Mouse (Mus musculus) MEL (cell line): ENCODE measurements around the gene Gm20388. TPM values are rescaled to one million over a fixed set of nuclear protein-coding genes. Genes with fewer than 3 reads are reported as not detected.
A peak's percentile ranks its signal among the peaks of the same experiment; 100 is the strongest.

Experiments
- DNase-seq: peaks from one replicate; pipeline ENCODE4 v3.0.0; 2011; ENCODE audit warnings: low read depth, low spot score
- H3K27ac ChIP-seq: 2 replicates; pipeline ENCODE4 v1.5.1; 2012; ENCODE audit warnings: low read depth, mild to moderate bottlenecking, control low read depth, low read length, moderate library complexity; ENCODE audit not compliant: control insufficient read depth
- H3K27me3 ChIP-seq, 2 experiments: fragments of 150-350 bp in 1 of 2; sonication (generic) in 1 of 2; 2 replicates each; pipeline ENCODE4 v1.6.1; 2012; ENCODE audit warnings: low read length in 2 of 2, mild to moderate bottlenecking in 2 of 2, improper control_type of control experiment in 1 of 2, moderate library complexity in 1 of 2; ENCODE audit not compliant: insufficient read depth in 2 of 2, control insufficient read depth in 1 of 2
- H3K36me3 ChIP-seq, 2 experiments: 2 replicates each; pipeline ENCODE4 v1.6.1; 2012 to 2014; ENCODE audit warnings: low read length in 2 of 2, improper control_type of control experiment in 1 of 2, inconsistent platforms in 1 of 2, mild to moderate bottlenecking in 1 of 2; ENCODE audit not compliant: insufficient read depth in 2 of 2, control insufficient read depth in 1 of 2
- H3K4me1 ChIP-seq, 2 experiments: fragments of 150-350 bp in 1 of 2; sonication (generic) in 1 of 2; 2 replicates each; pipeline ENCODE4 v1.6.1; 2012; ENCODE audit warnings: low read length in 2 of 2, improper control_type of control experiment in 1 of 2, mild to moderate bottlenecking in 1 of 2; ENCODE audit not compliant: insufficient read depth in 2 of 2, control insufficient read depth in 1 of 2
- H3K4me3 ChIP-seq, 2 experiments: fragments of 150-350 bp in 1 of 2; sonication (generic) in 1 of 2; 2 replicates each; pipeline ENCODE4 v1.5.1; 2012; ENCODE audit warnings: low read depth in 2 of 2, low read length in 2 of 2, mild to moderate bottlenecking in 2 of 2, moderate library complexity in 2 of 2, control low read depth in 1 of 2, improper control_type of control experiment in 1 of 2; ENCODE audit not compliant: control insufficient read depth in 1 of 2, insufficient read depth in 1 of 2
- H3K79me2 ChIP-seq: 2 replicates; pipeline ENCODE4 v1.6.1; 2012; ENCODE audit warnings: mild to moderate bottlenecking, low read length, moderate library complexity; ENCODE audit not compliant: control insufficient read depth, poor library complexity, insufficient read depth
- H3K9ac ChIP-seq: 2 replicates; pipeline ENCODE4 v1.6.1; 2012; ENCODE audit warnings: low read depth, mild to moderate bottlenecking, control low read depth, low read length, moderate library complexity; ENCODE audit not compliant: control insufficient read depth, poor library complexity, severe bottlenecking
- H3K9me3 ChIP-seq: fragments of 150-350 bp; sonication (generic); replicated peaks from 2 replicates; pipeline ENCODE4 v1.6.1; 2012; ENCODE audit warnings: mild to moderate bottlenecking, low read length, improper control_type of control experiment, moderate library complexity; ENCODE audit not compliant: insufficient read depth
- BHLHE40 ChIP-seq: IDR thresholded peaks from 2 replicates; pipeline ENCODE4 v1.6.1; 2012; ENCODE audit warnings: low read depth, mild to moderate bottlenecking, inconsistent platforms, low read length, improper control_type of control experiment, borderline replicate concordance
- CHD1 ChIP-seq: IDR thresholded peaks from 2 replicates; pipeline ENCODE4 v1.6.1; 2012; ENCODE audit warnings: low read depth, mild to moderate bottlenecking, inconsistent platforms, low read length, improper control_type of control experiment
- CHD2 ChIP-seq: IDR thresholded peaks from 2 replicates; pipeline ENCODE4 v1.6.1; 2011; ENCODE audit warnings: low read length, improper control_type of control experiment
- CTCF ChIP-seq, 3 experiments: IDR thresholded peaks in 2 of 3; conservative IDR thresholded peaks in 1 of 3; 2 replicates each; pipeline ENCODE4 v1.5.1; 2011 to 2012; ENCODE audit warnings: low read length in 3 of 3, low read depth in 2 of 3, mild to moderate bottlenecking in 2 of 3, improper control_type of control experiment in 1 of 3, inconsistent platforms in 1 of 3, mixed read lengths in 1 of 3, moderate library complexity in 1 of 3; ENCODE audit not compliant: control insufficient read depth in 1 of 3, insufficient read depth in 1 of 3, poor library complexity in 1 of 3, severe bottlenecking in 1 of 3
- E2F4 ChIP-seq: IDR thresholded peaks from 2 replicates; pipeline ENCODE4 v1.6.1; 2011; ENCODE audit warnings: low read depth, low read length, improper control_type of control experiment, borderline replicate concordance
- ELF1 ChIP-seq: IDR thresholded peaks from 2 replicates; pipeline ENCODE4 v1.6.1; 2014; ENCODE audit warnings: low read depth, mild to moderate bottlenecking, inconsistent platforms, low read length, improper control_type of control experiment, moderate library complexity
- EP300 ChIP-seq, 2 experiments: IDR thresholded peaks; 2 replicates each; pipeline ENCODE4 v1.6.1; 2011; ENCODE audit warnings: improper control_type of control experiment in 2 of 2, low read length in 2 of 2, low read depth in 1 of 2, mild to moderate bottlenecking in 1 of 2
- ETS1 ChIP-seq: IDR thresholded peaks from 2 replicates; pipeline ENCODE4 v1.6.1; 2012; ENCODE audit warnings: low read depth, mild to moderate bottlenecking, inconsistent platforms, low read length, improper control_type of control experiment, moderate library complexity
- GATA1 ChIP-seq: IDR thresholded peaks from 2 replicates; pipeline ENCODE4 v1.6.1; 2011; ENCODE audit warnings: low read depth, low read length, improper control_type of control experiment
- JUND ChIP-seq: IDR thresholded peaks from 2 replicates; pipeline ENCODE4 v1.6.1; 2011; ENCODE audit warnings: low read depth, mild to moderate bottlenecking, improper control_type of control experiment, low read length
- KAT2A ChIP-seq: conservative IDR thresholded peaks from 2 replicates; pipeline ENCODE4 v1.6.1; 2012; ENCODE audit warnings: low read depth, low read length, improper control_type of control experiment, inconsistent platforms
- MAFK ChIP-seq: IDR thresholded peaks from 2 replicates; pipeline ENCODE4 v1.6.1; 2011; ENCODE audit warnings: low read depth, mild to moderate bottlenecking, low read length, improper control_type of control experiment, borderline replicate concordance
- MAX ChIP-seq: IDR thresholded peaks from 2 replicates; pipeline ENCODE4 v1.6.1; 2011; ENCODE audit warnings: low read length, improper control_type of control experiment
- MEF2A ChIP-seq: IDR thresholded peaks from 2 replicates; pipeline ENCODE4 v1.6.1; 2014; ENCODE audit warnings: low read depth, mild to moderate bottlenecking, inconsistent platforms, low read length, improper control_type of control experiment; ENCODE audit not compliant: poor library complexity, insufficient replicate concordance, severe bottlenecking; ENCODE audit errors: extremely low read depth
- MXI1 ChIP-seq: IDR thresholded peaks from 2 replicates; pipeline ENCODE4 v1.6.1; 2011; ENCODE audit warnings: mild to moderate bottlenecking, low read depth, low read length, improper control_type of control experiment
- MYB ChIP-seq: IDR thresholded peaks from 2 replicates; pipeline ENCODE4 v1.6.1; 2011; ENCODE audit warnings: mild to moderate bottlenecking, low read depth, low read length, improper control_type of control experiment
- MYC ChIP-seq: IDR thresholded peaks from 2 replicates; pipeline ENCODE4 v1.6.1; 2011; ENCODE audit warnings: low read depth, mild to moderate bottlenecking, low read length, improper control_type of control experiment, moderate library complexity
- NELFE ChIP-seq: IDR thresholded peaks from 2 replicates; pipeline ENCODE4 v1.6.1; 2011; ENCODE audit warnings: low read depth, low read length, improper control_type of control experiment
- NRF1 ChIP-seq: IDR thresholded peaks from 2 replicates; pipeline ENCODE4 v1.6.1; 2014; ENCODE audit warnings: low read depth, mild to moderate bottlenecking, inconsistent platforms, low read length, improper control_type of control experiment, moderate library complexity; ENCODE audit not compliant: poor library complexity, insufficient read depth, severe bottlenecking
- POLR2A ChIP-seq, 2 experiments: IDR thresholded peaks; 2 replicates each; pipeline ENCODE4 v1.6.1; 2011 to 2012; ENCODE audit warnings: low read length in 2 of 2, mild to moderate bottlenecking in 2 of 2, control low read depth in 1 of 2, improper control_type of control experiment in 1 of 2, low read depth in 1 of 2, moderate library complexity in 1 of 2; ENCODE audit not compliant: control insufficient read depth in 1 of 2, insufficient read depth in 1 of 2, poor library complexity in 1 of 2
- POLR2AphosphoS2 ChIP-seq: IDR thresholded peaks from 2 replicates; pipeline ENCODE4 v1.6.1; 2011; ENCODE audit warnings: low read length, improper control_type of control experiment
- RAD21 ChIP-seq: IDR thresholded peaks from 2 replicates; pipeline ENCODE4 v1.6.1; 2011; ENCODE audit warnings: mild to moderate bottlenecking, low read depth, low read length, improper control_type of control experiment
- TBP ChIP-seq: IDR thresholded peaks from 2 replicates; pipeline ENCODE4 v1.8.0; 2011; ENCODE audit warnings: low read depth, low read length, improper control_type of control experiment
- TCF12 ChIP-seq: IDR thresholded peaks from 2 replicates; pipeline ENCODE4 v1.6.1; 2014; ENCODE audit warnings: low read depth, mild to moderate bottlenecking, inconsistent platforms, low read length, improper control_type of control experiment, moderate library complexity
- UBTF ChIP-seq: IDR thresholded peaks from 2 replicates; pipeline ENCODE4 v1.6.1; 2012; ENCODE audit warnings: low read depth, mild to moderate bottlenecking, inconsistent platforms, low read length, improper control_type of control experiment, moderate library complexity, borderline replicate concordance; ENCODE audit not compliant: insufficient read depth
- USF1 ChIP-seq: IDR thresholded peaks from 2 replicates; pipeline ENCODE4 v1.6.1; 2014; ENCODE audit warnings: low read depth, mild to moderate bottlenecking, inconsistent platforms, low read length, improper control_type of control experiment, moderate library complexity
- ZC3H11A ChIP-seq: IDR thresholded peaks from 2 replicates; pipeline ENCODE4 v1.6.1; 2012; ENCODE audit warnings: low read depth, mild to moderate bottlenecking, inconsistent platforms, low read length, improper control_type of control experiment
- ZKSCAN1 ChIP-seq: IDR thresholded peaks from 2 replicates; pipeline ENCODE4 v1.6.1; 2012; ENCODE audit warnings: low read depth, mild to moderate bottlenecking, inconsistent platforms, low read length, improper control_type of control experiment, moderate library complexity
- ZNF384 ChIP-seq: IDR thresholded peaks from 2 replicates; pipeline ENCODE4 v1.6.1; 2012; ENCODE audit warnings: low read depth, mild to moderate bottlenecking, inconsistent platforms, low read length, improper control_type of control experiment
- polyA plus RNA-seq, 2 experiments: library from polyadenylated mRNA; stranded (reverse) in 1 of 2; unstranded in 1 of 2; fragments of >175 nt in 1 of 2; fragments of >200 nt in 1 of 2; gene quantifications; 2 replicates each; pipeline versions ENCODE4 v1.2.1 to v1.2.4; 2012; ENCODE audit warnings: low replicate concordance in 2 of 2, low read depth in 1 of 2; ENCODE audit not compliant: insufficient read length in 2 of 2, insufficient read depth in 1 of 2, missing spikeins in 1 of 2
- total RNA-seq: library from RNA; depleted of rRNA; stranded (reverse); fragments of 300-350 nt; gene quantifications from 2 replicates; pipeline ENCODE4 v1.2.3, GENCODE M21; 2012

Gm20388 gene
- total and polyA plus RNA-seq, 3 experiments: 11.1 to 17.8 TPM; not detected in 1

- H3K27me3 ChIP-seq: no peaks in the 10 kb centered on the region
- peaks cover 9 to 18% of the 10 kb centered on the region in 2 experiments for H3K4me1 ChIP-seq
- peak overlapping the region; percentile 59 for H3K27ac ChIP-seq
- peaks cover 0 to 27% of the 10 kb centered on the region in 2 experiments; a peak in 2 of 4 replicates for H3K36me3 ChIP-seq
- H3K9me3 ChIP-seq: no peaks in the 10 kb centered on the region
- no peak for DNase-seq
- peak overlapping the region; percentile 76 for H3K9ac ChIP-seq
- H3K79me2 ChIP-seq: peaks cover 41% of the 10 kb centered on the region
- TF ChIP-seq TBP: no peak
- TF ChIP-seq MAFK: no peak
- no peak for TF ChIP-seq ETS1
- no peak for TF ChIP-seq ELF1
- TF ChIP-seq POLR2AphosphoS2: no peak
- H3K4me3 ChIP-seq: peak overlapping the region; percentile 76 to 81
These were observed 3894.6 kb downstream of the Gm20388 start for GRCm38 (mm10) chr8:123805209-123805717.

GRCm38 (mm10) chr8:123805718-123806373 is 3895.2 kb downstream of the Gm20388 start, which contains the start of gene Rab4a:
Gene Rab4a, plus strand, starts transcription at chr8:123805985.
- Histone ChIP-seq H3K79me2 (peaks cover 45% of the 10 kb centered on the region), H3K9ac (peak within 1 kb of the TSS; percentile 95), H3K4me1 (peaks cover 9 to 18% of the 10 kb centered on the region in 2 experiments), H3K9me3 (no peaks in the 10 kb centered on the region), H3K4me3 (peak within 1 kb of the TSS; percentile 76 to 85), H3K36me3 (peaks cover 0 to 27% of the 10 kb centered on the region in 2 experiments; a peak in 3 of 4 replicates), H3K27me3 (no peaks in the 10 kb centered on the region), H3K27ac (peak within 1 kb of the TSS; percentile 76)
- peak; percentile 94 for DNase-seq
- no peak for TF ChIP-seq USF1
- peak; percentile 87 for TF ChIP-seq NRF1
- TF ChIP-seq GATA1: no peak
- peak; percentile 51; the same call in 1 of the 2 replicates for TF ChIP-seq ETS1
- peak; percentile 78 to 89 for TF ChIP-seq POLR2A (IDR thresholded peaks at IDR 0.05; ENCODE audit: control insufficient read depth in 1 of 2, insufficient read depth in 1 of 2, low read depth in 1 of 2, low read length in 2 of 2, poor library complexity in 1 of 2)
- TF ChIP-seq ZC3H11A: no peak
- TF ChIP-seq MAFK: no peak
- TF ChIP-seq UBTF: 0 out of 2 replicates have a peak, but pooled peaks have one; percentile 38
- no peak for TF ChIP-seq KAT2A
- TF ChIP-seq JUND: no peak
- 0 out of 2 replicates have a peak, but pooled peaks have one; percentile 34 for TF ChIP-seq TCF12
- no peak for TF ChIP-seq E2F4
- TF ChIP-seq BHLHE40: 0 out of 2 replicates have a peak, but pooled peaks have one; percentile 36
- TF ChIP-seq MYB: no peak
- no peak for TF ChIP-seq CHD2
- TF ChIP-seq NELFE: peak; percentile 78
- no peak; the same call in none of the 2 replicates for TF ChIP-seq MXI1
- 0 out of 2 replicates have a peak, but pooled peaks have one; percentile 56 for TF ChIP-seq POLR2AphosphoS2
- peak; percentile 54 for TF ChIP-seq TBP
- peak; percentile 88; the same call in 1 of the 2 replicates for TF ChIP-seq CHD1
- peak in 1 of 2 experiments; percentile 13; a peak in 1 of 4 replicates for TF ChIP-seq EP300 (IDR thresholded peaks at IDR 0.05; ENCODE audit: low read depth in 1 of 2, low read length in 2 of 2)
- no peak for TF ChIP-seq ZKSCAN1
- TF ChIP-seq RAD21: no peak
- TF ChIP-seq ZNF384: no peak
- no peak for TF ChIP-seq CTCF (IDR thresholded peaks at IDR 0.05 in 2 of 3, conservative IDR thresholded peaks at IDR 0.05 in 1 of 3; ENCODE audit: control insufficient read depth in 1 of 3, insufficient read depth in 1 of 3, low read depth in 2 of 3, low read length in 3 of 3, poor library complexity in 1 of 3, severe bottlenecking in 1 of 3)
- TF ChIP-seq MYC: no peak
- no peak for TF ChIP-seq MEF2A
- TF ChIP-seq MAX: no peak
